Mouse (Mus musculus): Measurements from ENCODE around the gene Pou5f1. TPM values are rescaled to one million over a fixed set of nuclear protein-coding genes. Genes with fewer than 3 reads are reported as not detected.
"Not testable (repeated sequence)": the region's sequence is repeated elsewhere in the genome, so short reads cannot be mapped to it uniquely, and the experiment has no call there.

Gene Pou5f1
- not detected for total RNA-seq (2021)

GRCm38 (mm10) chr17:35505776-35506175 is at the start of gene Pou5f1:
TSS of gene Pou5f1 (plus strand) at chr17:35506018.
- DNase-seq (ENCODE audit: low spot score in 2 of 2): no peak
- intact Hi-C loops (cut with DNase I): no loop called here

GRCm38 (mm10) chr17:35458247-35458646 is 47.6 kb upstream of the Pou5f1 start:
- DNase-seq (ENCODE audit: low spot score in 2 of 2); intact Hi-C loops (cut with DNase I): not testable (repeated sequence)

GRCm38 (mm10) chr17:35460513-35461341 is 45.1 kb upstream of the Pou5f1 start:
- DNase-seq (ENCODE audit: low spot score in 2 of 2); intact Hi-C loops (cut with DNase I): not testable (repeated sequence)

GRCm38 (mm10) chr17:35465651-35466050 is 40.2 kb upstream of the Pou5f1 start:
- DNase-seq (ENCODE audit: low spot score in 2 of 2); intact Hi-C loops (cut with DNase I): not testable (repeated sequence)

- intact Hi-C loops (cut with DNase I); DNase-seq (ENCODE audit: low spot score in 2 of 2): not testable (repeated sequence)
Observed at GRCm38 (mm10) chr17:35468936-35469335, 36.9 kb upstream of the Pou5f1 start.

- no peak for DNase-seq (ENCODE audit: low spot score in 2 of 2)
- intact Hi-C loops (cut with DNase I): no loop called here
Observed at GRCm38 (mm10) chr17:35469842-35470751, 35.7 kb upstream of the Pou5f1 start, which contains the start of gene H2-Q10. TSS of gene H2-Q10 (plus strand) at chr17:35470089.

- DNase-seq (ENCODE audit: low spot score in 2 of 2): peak; percentile 53 to 63
- intact Hi-C loops (cut with DNase I): loop anchor here (2.0 kb wide), 1 partner anchor 51 kb away; no protein-coding TSS in a partner anchor
Observed at GRCm38 (mm10) chr17:35484066-35484465, 21.8 kb upstream of the Pou5f1 start.

- intact Hi-C loops (cut with DNase I): loop anchor here (2.0 kb wide), 1 partner anchor 49 kb away; no protein-coding TSS in a partner anchor
- no peak for DNase-seq (ENCODE audit: low spot score in 2 of 2)
Observed at GRCm38 (mm10) chr17:35485702-35486101, 20.1 kb upstream of the Pou5f1 start.

- intact Hi-C loops (cut with DNase I): no loop called here
- no peak for DNase-seq (ENCODE audit: low spot score in 2 of 2)
Observed at GRCm38 (mm10) chr17:35486726-35487125, 19.1 kb upstream of the Pou5f1 start.

GRCm38 (mm10) chr17:35488041-35488440 is 17.8 kb upstream of the Pou5f1 start:
- DNase-seq (ENCODE audit: low spot score in 2 of 2): no peak
- intact Hi-C loops (cut with DNase I): no loop called here

- no peak for DNase-seq (ENCODE audit: low spot score in 2 of 2)
- intact Hi-C loops (cut with DNase I): no loop called here
Observed at GRCm38 (mm10) chr17:35490320-35490719, 15.5 kb upstream of the Pou5f1 start.

- intact Hi-C loops (cut with DNase I): loop anchor here (5.0 kb wide), 1 partner anchor 80 kb away; no protein-coding TSS in a partner anchor
- no peak for DNase-seq (ENCODE audit: low spot score in 2 of 2)
Observed at GRCm38 (mm10) chr17:35497124-35497523, 8.7 kb upstream of the Pou5f1 start.

- no peak for DNase-seq (ENCODE audit: low spot score in 2 of 2)
- intact Hi-C loops (cut with DNase I): no loop called here
Observed at GRCm38 (mm10) chr17:35502226-35502625, 3.6 kb upstream of the Pou5f1 start.

GRCm38 (mm10) chr17:35502762-35503161 is 3.1 kb upstream of the Pou5f1 start:
- intact Hi-C loops (cut with DNase I): no loop called here
- no peak for DNase-seq (ENCODE audit: low spot score in 2 of 2)

- DNase-seq (ENCODE audit: low spot score in 2 of 2): no peak
- intact Hi-C loops (cut with DNase I): no loop called here
Observed at GRCm38 (mm10) chr17:35503849-35504248, 2.0 kb upstream of the Pou5f1 start.

- intact Hi-C loops (cut with DNase I): no loop called here
- DNase-seq (ENCODE audit: low spot score in 2 of 2): no peak
Observed at GRCm38 (mm10) chr17:35504628-35505481, 963 bp upstream of the Pou5f1 start.

- DNase-seq (ENCODE audit: low spot score in 2 of 2): no peak
- intact Hi-C loops (cut with DNase I): no loop called here
Observed at GRCm38 (mm10) chr17:35506881-35507280, 1.1 kb downstream of the Pou5f1 start.

- intact Hi-C loops (cut with DNase I): no loop called here
- no peak for DNase-seq (ENCODE audit: low spot score in 2 of 2)
Observed at GRCm38 (mm10) chr17:35507556-35508260, 1.9 kb downstream of the Pou5f1 start.

GRCm38 (mm10) chr17:35508279-35508678 is 2.5 kb downstream of the Pou5f1 start:
- intact Hi-C loops (cut with DNase I); DNase-seq (ENCODE audit: low spot score in 2 of 2): not testable (repeated sequence)
